Mouse (Mus musculus) MEL (cell line): ENCODE results near the gene Slc23a2.

Experiments used
- CHD2 ChIP-seq: IDR thresholded peaks from 2 replicates; pipeline ENCODE4 v1.6.1; 2011; ENCODE audit warnings: low read length, improper control_type of control experiment
- CTCF ChIP-seq, 3 experiments: IDR thresholded peaks in 2 of 3; conservative IDR thresholded peaks in 1 of 3; 2 replicates each; pipeline ENCODE4 v1.5.1; 2011 to 2012; ENCODE audit warnings: low read length in 3 of 3, low read depth in 2 of 3, mild to moderate bottlenecking in 2 of 3, improper control_type of control experiment in 1 of 3, inconsistent platforms in 1 of 3, mixed read lengths in 1 of 3, moderate library complexity in 1 of 3; ENCODE audit not compliant: control insufficient read depth in 1 of 3, insufficient read depth in 1 of 3, poor library complexity in 1 of 3, severe bottlenecking in 1 of 3
- EP300 ChIP-seq, 2 experiments: IDR thresholded peaks; 2 replicates each; pipeline ENCODE4 v1.6.1; 2011; ENCODE audit warnings: improper control_type of control experiment in 2 of 2, low read length in 2 of 2, low read depth in 1 of 2, mild to moderate bottlenecking in 1 of 2
- GATA1 ChIP-seq: IDR thresholded peaks from 2 replicates; pipeline ENCODE4 v1.6.1; 2011; ENCODE audit warnings: low read depth, low read length, improper control_type of control experiment
- MAZ ChIP-seq: IDR thresholded peaks from 2 replicates; pipeline ENCODE4 v1.6.1; 2012; ENCODE audit warnings: low read depth, mild to moderate bottlenecking, inconsistent platforms, low read length, improper control_type of control experiment
- MYC ChIP-seq: IDR thresholded peaks from 2 replicates; pipeline ENCODE4 v1.6.1; 2011; ENCODE audit warnings: low read depth, mild to moderate bottlenecking, low read length, improper control_type of control experiment, moderate library complexity
- NELFE ChIP-seq: IDR thresholded peaks from 2 replicates; pipeline ENCODE4 v1.6.1; 2011; ENCODE audit warnings: low read depth, low read length, improper control_type of control experiment
- POLR2A ChIP-seq, 2 experiments: IDR thresholded peaks; 2 replicates each; pipeline ENCODE4 v1.6.1; 2011 to 2012; ENCODE audit warnings: low read length in 2 of 2, mild to moderate bottlenecking in 2 of 2, control low read depth in 1 of 2, improper control_type of control experiment in 1 of 2, low read depth in 1 of 2, moderate library complexity in 1 of 2; ENCODE audit not compliant: control insufficient read depth in 1 of 2, insufficient read depth in 1 of 2, poor library complexity in 1 of 2
- TBP ChIP-seq: IDR thresholded peaks from 2 replicates; pipeline ENCODE4 v1.8.0; 2011; ENCODE audit warnings: low read depth, low read length, improper control_type of control experiment

DNA sequence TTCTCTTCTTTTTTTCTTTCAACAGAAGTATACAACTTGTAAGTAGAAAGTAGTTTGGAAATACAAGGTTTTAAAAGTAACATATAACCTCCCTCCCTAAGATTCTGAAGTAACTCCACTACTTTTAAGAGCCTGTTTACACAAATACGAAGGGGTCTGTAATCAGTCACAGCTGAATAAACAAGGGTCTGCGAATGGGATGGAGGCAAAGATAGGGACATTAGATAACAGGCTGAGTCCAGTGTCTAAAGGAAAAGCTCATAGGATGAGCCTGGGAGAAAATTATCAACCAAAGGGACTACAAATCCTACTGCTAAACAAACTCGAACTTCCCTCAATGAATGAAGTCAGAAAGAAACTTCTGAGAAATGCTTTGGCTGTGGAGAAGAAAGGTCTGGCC is 95.0 kb downstream of the Slc23a2 start:
- TF ChIP-seq EP300 (IDR thresholded peaks at IDR 0.05; ENCODE audit: low read depth in 1 of 2, low read length in 2 of 2): no peak
- no peak for TF ChIP-seq TBP
- no peak for TF ChIP-seq CTCF (IDR thresholded peaks at IDR 0.05 in 2 of 3, conservative IDR thresholded peaks at IDR 0.05 in 1 of 3; ENCODE audit: control insufficient read depth in 1 of 3, insufficient read depth in 1 of 3, low read depth in 2 of 3, low read length in 3 of 3, poor library complexity in 1 of 3, severe bottlenecking in 1 of 3)
- TF ChIP-seq MAZ: no peak
- TF ChIP-seq CHD2: no peak
- TF ChIP-seq GATA1: no peak
- TF ChIP-seq POLR2A (IDR thresholded peaks at IDR 0.05; ENCODE audit: control insufficient read depth in 1 of 2, insufficient read depth in 1 of 2, low read depth in 1 of 2, low read length in 2 of 2, poor library complexity in 1 of 2): no peak
- TF ChIP-seq MYC: no peak
- TF ChIP-seq NELFE: no peak
